Mouse (Mus musculus): ENCODE data around the gene Dock9. TPM values are rescaled to one million over a fixed set of nuclear protein-coding genes. Genes with fewer than 3 reads are reported as not detected.
A peak's percentile ranks its signal among the peaks of the same experiment; 100 is the strongest.

The Dock9 gene
- polyA plus RNA-seq, 1 experiment: 68.4 TPM

DNA sequence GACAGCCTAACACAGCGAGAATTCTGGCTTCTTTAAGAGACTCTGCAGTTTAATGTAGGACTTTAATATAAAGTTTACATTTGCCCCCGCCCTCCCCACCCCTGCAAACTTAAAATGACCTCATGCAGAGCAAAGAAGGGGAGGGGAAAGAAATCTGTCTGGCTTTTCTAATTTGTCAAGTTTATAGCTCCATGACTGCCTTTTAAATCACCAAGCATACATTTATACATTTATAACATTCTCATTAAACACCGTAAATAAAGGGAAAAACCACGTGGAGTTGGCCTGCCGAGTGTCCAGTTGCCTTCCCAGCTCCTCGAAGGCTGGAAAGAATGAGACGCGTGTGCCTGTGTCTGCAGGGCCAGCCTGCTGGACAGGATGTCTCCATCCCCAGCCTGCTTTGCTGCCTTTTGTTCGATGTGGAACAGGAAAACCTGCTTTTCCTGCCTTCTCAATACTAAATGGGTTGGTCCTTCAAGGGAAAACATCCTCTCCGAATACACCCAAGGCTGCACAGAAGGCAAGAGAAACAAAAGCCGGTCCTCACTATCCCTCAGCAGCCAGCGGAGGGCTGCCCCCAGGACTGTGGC lies 16.6 kb downstream of the Dock9 start:
- peak overlapping the region; percentile 48 for H3K27ac ChIP-seq (ENCODE audit: insufficient read depth, low read length)
- H3K4me3 ChIP-seq (ENCODE audit: insufficient read depth, low read length): no peak overlapping the region
- TF ChIP-seq POLR2A (IDR thresholded peaks at IDR 0.05; ENCODE audit: extremely low read depth, insufficient read depth, low read length): no peak
- no peak for TF ChIP-seq CTCF (IDR thresholded peaks at IDR 0.05; ENCODE audit: extremely low read depth, insufficient read depth, low read length)
- H3K4me1 ChIP-seq (ENCODE audit: control insufficient read depth, insufficient read depth, low read length): no peaks in the 10 kb centered on the region

DNA sequence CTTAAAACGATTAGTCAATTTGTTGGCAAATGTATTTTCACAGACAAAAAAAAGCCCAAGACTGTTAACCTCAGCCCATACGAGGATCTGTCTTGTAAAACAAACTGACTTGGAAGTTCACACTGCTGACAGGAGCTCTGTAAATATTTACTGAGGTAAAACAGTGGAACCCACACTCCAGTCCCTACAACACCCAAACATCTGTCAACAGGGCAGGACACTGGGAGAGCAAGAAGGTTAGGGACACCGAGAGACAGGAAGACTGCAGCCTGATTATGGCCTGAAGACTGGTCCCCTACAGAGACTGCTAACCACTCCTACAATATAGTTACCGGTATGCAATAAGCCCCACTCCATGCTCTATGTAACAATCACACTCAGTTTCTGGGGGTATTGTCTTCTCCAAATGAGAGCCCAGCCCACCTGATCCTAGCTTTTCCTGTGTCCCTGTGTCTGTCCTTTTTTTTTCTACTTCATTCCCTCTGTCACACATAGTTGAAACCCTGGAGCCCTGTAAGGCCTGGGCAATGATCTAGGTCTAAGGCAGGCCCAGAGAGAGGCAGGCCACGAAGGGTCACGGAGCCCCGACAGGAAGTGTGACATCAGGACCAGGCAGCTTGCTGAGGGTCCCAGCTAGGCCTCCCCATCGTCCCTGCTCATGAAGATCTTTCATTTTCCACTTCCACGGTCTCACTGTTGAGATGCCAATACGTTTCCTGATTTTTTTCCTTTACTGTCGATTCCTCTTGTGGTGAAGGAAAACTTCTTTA lies 17.3 kb downstream of the Dock9 start:
- TF ChIP-seq POLR2A (IDR thresholded peaks at IDR 0.05; ENCODE audit: extremely low read depth, insufficient read depth, low read length): no peak
- no peak for TF ChIP-seq CTCF (IDR thresholded peaks at IDR 0.05; ENCODE audit: extremely low read depth, insufficient read depth, low read length)
- Histone ChIP-seq H3K4me1 (ENCODE audit: control insufficient read depth, insufficient read depth, low read length) (no peaks in the 10 kb centered on the region), H3K27ac (ENCODE audit: insufficient read depth, low read length) (peak overlapping the region; percentile 6; the same call in 1 of the 2 replicates), H3K4me3 (ENCODE audit: insufficient read depth, low read length) (no peak overlapping the region)

DNA sequence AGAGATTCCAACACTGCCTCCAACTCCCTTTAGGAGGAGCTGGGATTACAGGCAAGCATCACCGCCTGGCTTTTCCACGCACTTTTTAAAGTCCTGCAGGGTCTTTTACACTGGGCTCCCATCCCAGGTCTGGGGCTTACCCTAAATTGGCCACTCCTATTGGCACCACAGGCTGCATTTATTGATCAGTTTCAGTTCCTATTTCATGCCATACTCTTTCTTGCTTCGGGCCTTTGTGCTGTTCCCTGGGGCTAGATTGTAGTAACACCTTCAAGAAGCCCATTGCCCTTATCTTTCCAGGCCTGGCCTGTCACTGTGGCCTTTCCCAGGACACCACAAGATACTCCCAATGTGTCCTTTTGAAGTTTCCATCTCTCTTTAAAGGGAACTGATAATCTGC lies 18.0 kb downstream of the Dock9 start:
- H3K27ac ChIP-seq (ENCODE audit: insufficient read depth, low read length): no peak overlapping the region
- no peak overlapping the region for H3K4me3 ChIP-seq (ENCODE audit: insufficient read depth, low read length)
- no peak for TF ChIP-seq CTCF (IDR thresholded peaks at IDR 0.05; ENCODE audit: extremely low read depth, insufficient read depth, low read length)
- no peaks in the 10 kb centered on the region for H3K4me1 ChIP-seq (ENCODE audit: control insufficient read depth, insufficient read depth, low read length)

DNA sequence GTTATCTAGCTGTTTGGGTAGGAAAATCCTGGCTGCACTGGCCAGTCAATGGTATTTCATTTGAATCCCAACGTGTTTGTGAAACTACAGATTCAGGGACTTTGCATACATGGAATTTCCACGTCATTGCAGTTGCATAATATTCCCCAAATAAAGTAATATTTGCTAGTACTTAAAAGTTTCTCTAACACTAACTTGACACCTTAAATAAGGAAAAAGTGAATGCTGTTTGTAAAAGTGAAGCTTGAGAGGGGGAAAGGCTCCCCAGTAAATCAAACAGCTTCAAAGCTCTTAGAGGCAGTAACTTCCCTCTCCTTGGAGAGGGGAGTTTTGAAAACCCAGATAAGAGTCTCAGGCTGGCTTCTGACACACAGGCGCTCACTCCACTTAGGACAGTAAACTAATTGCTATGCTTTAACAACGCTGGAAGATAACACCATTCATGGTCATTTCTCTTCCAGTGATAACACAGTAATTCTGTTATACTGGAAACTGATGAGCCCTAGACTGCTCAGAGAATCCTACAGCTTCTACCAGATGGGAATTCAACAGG lies 20.3 kb downstream of the Dock9 start:
- H3K4me3 ChIP-seq (ENCODE audit: insufficient read depth, low read length): no peak overlapping the region
- H3K27ac ChIP-seq (ENCODE audit: insufficient read depth, low read length): no peak overlapping the region
- H3K4me1 ChIP-seq (ENCODE audit: control insufficient read depth, insufficient read depth, low read length): no peaks in the 10 kb centered on the region
- TF ChIP-seq POLR2A (IDR thresholded peaks at IDR 0.05; ENCODE audit: extremely low read depth, insufficient read depth, low read length) (no peak), CTCF (IDR thresholded peaks at IDR 0.05; ENCODE audit: extremely low read depth, insufficient read depth, low read length) (no peak)

DNA sequence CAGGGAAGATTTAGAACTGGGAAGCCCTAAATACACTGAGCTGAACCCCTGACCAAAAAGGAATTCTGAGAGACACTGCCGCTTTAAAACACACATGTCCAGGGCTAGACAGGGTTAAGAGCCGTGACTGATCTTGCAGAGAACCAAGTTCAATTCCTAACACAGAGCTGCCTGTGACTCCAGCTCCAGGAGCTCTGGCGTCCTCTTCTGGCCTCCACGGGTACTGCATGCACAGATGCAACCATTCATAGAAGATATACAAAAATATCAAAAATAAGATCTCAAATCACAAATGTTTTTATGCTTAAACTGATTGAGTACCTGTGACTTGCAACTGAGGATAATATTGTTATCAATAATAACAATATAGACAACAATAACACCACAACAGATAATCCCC lies 20.9 kb downstream of the Dock9 start:
- Histone ChIP-seq H3K4me1 (ENCODE audit: control insufficient read depth, insufficient read depth, low read length) (no peaks in the 10 kb centered on the region), H3K4me3 (ENCODE audit: insufficient read depth, low read length) (no peak overlapping the region), H3K27ac (ENCODE audit: insufficient read depth, low read length) (no peak overlapping the region)
- TF ChIP-seq POLR2A (IDR thresholded peaks at IDR 0.05; ENCODE audit: extremely low read depth, insufficient read depth, low read length) (no peak), CTCF (IDR thresholded peaks at IDR 0.05; ENCODE audit: extremely low read depth, insufficient read depth, low read length) (peak; percentile 28; the same call in 1 of the 2 replicates)

DNA sequence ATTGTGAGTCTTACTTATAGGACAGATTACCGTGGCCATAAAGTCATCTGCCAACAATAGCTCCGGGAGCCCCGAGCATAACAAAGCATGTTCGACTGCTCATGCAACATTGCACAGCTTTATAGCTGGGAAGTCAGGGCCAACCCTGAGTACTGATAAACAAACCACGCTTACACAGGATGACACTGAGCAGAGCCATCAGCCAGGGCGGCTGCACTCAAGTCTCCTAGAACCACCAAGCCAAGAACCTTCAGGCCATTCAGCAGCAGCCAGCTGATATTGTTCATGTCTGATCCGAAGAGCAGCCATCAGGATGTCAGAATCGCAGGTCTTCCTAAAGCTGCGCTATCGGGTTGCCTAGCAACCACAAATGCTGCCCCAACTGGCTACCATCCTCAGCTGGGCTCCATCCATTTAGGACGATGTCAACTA lies 35.6 kb downstream of the Dock9 start:
- no peak for TF ChIP-seq POLR2A (IDR thresholded peaks at IDR 0.05; ENCODE audit: extremely low read depth, insufficient read depth, low read length)
- no peak for TF ChIP-seq CTCF (IDR thresholded peaks at IDR 0.05; ENCODE audit: extremely low read depth, insufficient read depth, low read length)
- H3K27ac ChIP-seq (ENCODE audit: insufficient read depth, low read length): no peak overlapping the region
- H3K4me1 ChIP-seq (ENCODE audit: control insufficient read depth, insufficient read depth, low read length): no peaks in the 10 kb centered on the region
- no peak overlapping the region for H3K4me3 ChIP-seq (ENCODE audit: insufficient read depth, low read length)

DNA sequence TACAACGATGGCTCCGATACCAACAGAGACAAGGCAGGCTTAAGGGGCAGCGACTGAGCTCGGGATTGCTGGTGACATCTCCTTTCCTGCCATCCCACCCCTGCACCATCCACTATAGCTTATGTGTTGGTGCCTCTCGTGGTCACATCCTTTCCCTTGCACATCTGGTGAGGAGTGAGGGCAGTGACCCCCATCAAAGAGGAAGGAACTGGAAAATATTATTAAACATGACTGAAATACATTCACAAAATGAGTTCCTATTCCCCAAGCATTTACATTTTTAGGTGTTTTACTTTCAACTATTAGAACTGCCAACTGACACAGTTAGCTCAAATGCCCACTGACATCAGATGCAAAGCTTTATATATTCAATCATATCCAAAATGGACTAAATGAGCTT lies 37.2 kb downstream of the Dock9 start:
- TF ChIP-seq CTCF (IDR thresholded peaks at IDR 0.05; ENCODE audit: extremely low read depth, insufficient read depth, low read length) (no peak), POLR2A (IDR thresholded peaks at IDR 0.05; ENCODE audit: extremely low read depth, insufficient read depth, low read length) (no peak)
- H3K27ac ChIP-seq (ENCODE audit: insufficient read depth, low read length): no peak overlapping the region
- no peak overlapping the region for H3K4me3 ChIP-seq (ENCODE audit: insufficient read depth, low read length)
- no peaks in the 10 kb centered on the region for H3K4me1 ChIP-seq (ENCODE audit: control insufficient read depth, insufficient read depth, low read length)

DNA sequence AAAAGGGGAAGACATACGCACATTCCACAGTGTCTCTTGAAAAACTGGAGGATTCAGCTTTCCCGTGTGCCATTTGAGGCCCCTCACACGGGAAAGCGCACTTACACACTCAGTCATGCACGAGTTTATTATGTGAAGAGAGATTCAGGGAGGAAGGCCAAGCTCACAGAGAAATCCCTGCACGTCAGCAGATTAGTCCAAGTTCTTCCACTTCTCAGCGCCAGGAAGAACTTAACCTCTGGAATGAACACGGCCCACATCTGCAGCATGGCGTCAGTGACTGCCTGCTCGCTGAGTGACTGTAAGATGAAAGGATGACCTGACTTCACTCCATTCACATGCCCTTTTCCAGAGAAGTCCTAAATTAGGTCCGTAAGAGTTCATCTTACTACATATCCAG lies 43.5 kb downstream of the Dock9 start:
- Histone ChIP-seq H3K27ac (ENCODE audit: insufficient read depth, low read length) (no peak overlapping the region), H3K4me1 (ENCODE audit: control insufficient read depth, insufficient read depth, low read length) (no peaks in the 10 kb centered on the region), H3K4me3 (ENCODE audit: insufficient read depth, low read length) (no peak overlapping the region)
- TF ChIP-seq CTCF (IDR thresholded peaks at IDR 0.05; ENCODE audit: extremely low read depth, insufficient read depth, low read length): no peak
- no peak for TF ChIP-seq POLR2A (IDR thresholded peaks at IDR 0.05; ENCODE audit: extremely low read depth, insufficient read depth, low read length)

DNA sequence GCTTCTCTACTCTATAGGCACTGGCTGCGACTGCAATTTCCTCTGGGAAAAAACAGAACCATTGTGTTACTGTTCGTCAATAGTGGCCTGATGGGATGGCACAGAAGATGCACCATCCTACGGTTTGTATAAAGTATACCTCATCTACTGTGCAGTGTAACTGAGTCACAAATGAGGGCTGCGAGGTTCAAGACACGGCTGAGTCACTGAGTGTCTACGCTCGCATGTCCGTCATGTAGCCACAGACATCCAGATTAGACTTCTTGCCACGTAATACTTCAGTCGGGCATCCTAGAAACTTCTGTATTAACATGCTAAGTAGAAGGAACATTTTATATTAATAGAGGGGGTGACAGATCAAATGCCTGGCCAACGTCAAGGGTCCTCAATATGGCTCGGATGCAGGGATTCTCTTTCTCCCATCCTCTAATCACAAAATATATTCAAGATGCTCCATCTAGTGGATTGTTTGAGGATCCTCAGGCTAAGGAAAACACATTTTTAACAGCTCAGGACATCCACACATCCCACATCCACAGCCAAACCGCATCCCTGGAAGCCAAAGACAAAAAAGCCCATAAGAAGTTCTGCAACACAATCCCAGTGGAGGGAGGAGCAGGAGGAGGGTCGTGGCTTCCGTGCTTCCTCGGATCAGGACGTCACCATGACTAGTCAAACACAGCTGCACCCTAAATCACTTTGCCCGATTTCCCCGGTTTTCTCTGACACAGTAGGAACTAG lies 44.8 kb downstream of the Dock9 start:
- Histone ChIP-seq H3K4me1 (ENCODE audit: control insufficient read depth, insufficient read depth, low read length) (no peaks in the 10 kb centered on the region), H3K4me3 (ENCODE audit: insufficient read depth, low read length) (no peak overlapping the region), H3K27ac (ENCODE audit: insufficient read depth, low read length) (no peak overlapping the region)
- no peak for TF ChIP-seq POLR2A (IDR thresholded peaks at IDR 0.05; ENCODE audit: extremely low read depth, insufficient read depth, low read length)
- peak; percentile 32; the same call in 1 of the 2 replicates for TF ChIP-seq CTCF (IDR thresholded peaks at IDR 0.05; ENCODE audit: extremely low read depth, insufficient read depth, low read length)

Data from cortical plate, adult 2 months (tissue).